Mouse (Mus musculus): Measurements from ENCODE around the gene Arl6. TPM values are rescaled to one million over a fixed set of nuclear protein-coding genes. Genes with fewer than 3 reads are reported as not detected.

Gene Arl6
- polyA plus RNA-seq, 1 experiment from 2014 or later = 42.8 TPM

DNA sequence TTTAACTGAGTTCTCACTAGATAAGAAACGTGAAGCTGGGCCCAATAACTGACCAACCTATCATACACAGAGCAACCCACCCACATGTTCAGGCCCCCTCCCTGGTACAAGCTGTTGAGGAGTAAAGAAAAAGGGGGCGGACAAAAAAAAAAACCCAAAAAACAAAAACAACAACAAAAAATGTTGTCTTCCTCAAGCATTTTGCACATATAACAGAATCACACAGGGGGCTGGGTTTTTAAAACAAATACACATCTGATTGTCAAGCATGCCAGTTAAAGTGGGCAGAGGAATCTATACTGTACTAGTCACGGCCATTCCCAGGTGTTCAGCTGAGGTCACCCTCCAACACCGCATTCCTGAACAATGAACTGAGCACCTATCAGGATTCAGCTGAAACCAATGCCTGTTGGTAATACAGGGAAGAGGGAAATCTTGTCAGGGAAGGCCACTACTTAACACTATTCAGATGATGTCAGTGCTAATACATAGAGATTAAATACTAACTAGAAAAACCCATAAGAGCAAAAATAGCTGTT is 53.4 kb downstream of the Arl6 start:
- H3K9ac ChIP-seq = no peak overlapping the region
- H3K27ac ChIP-seq = no peak overlapping the region
- H3K27me3 ChIP-seq = no peaks in the 10 kb centered on the region
- no peaks in the 10 kb centered on the region for H3K36me3 ChIP-seq
- H3K4me2 ChIP-seq (replicated peaks) = no peak overlapping the region
- no peak for ATAC-seq (ENCODE audit: low FRiP score)
- 0 out of 2 replicates have a peak, but pooled peaks cover 7% of the 10 kb centered on the region for H3K4me1 ChIP-seq
- no peaks in the 10 kb centered on the region for H3K9me3 ChIP-seq (replicated peaks)
- 86% methylated on average over 4 of the region's 4 CpGs for WGBS
- H3K4me3 ChIP-seq = no peak overlapping the region

DNA sequence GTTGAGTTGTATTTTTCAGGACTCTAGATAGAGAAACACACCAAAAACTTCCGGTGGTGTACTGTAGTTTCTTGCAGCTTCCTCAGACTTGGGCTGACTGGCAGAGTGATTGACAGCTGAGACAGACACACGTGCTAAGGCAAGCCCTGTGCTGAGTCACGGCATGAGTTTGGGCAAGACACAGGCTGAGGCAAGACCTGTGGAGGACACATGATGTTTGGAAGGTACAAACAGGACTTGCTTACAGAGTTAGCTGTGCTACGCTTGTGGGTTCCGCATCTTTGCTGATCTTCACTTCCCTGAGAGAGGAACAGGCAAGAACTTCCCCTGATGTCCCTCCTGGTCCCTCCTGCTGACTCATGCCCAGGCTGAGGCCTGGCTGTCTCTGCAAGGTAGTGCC is 55.7 kb downstream of the Arl6 start:
- no peaks in the 10 kb centered on the region for H3K27me3 ChIP-seq
- WGBS = 86% methylated on average over 5 of the region's 5 CpGs
- no peak overlapping the region for H3K4me3 ChIP-seq
- 0 out of 2 replicates have a peak, but pooled peaks cover 7% of the 10 kb centered on the region for H3K4me1 ChIP-seq
- H3K9me3 ChIP-seq (replicated peaks) = no peaks in the 10 kb centered on the region
- H3K4me2 ChIP-seq (replicated peaks) = no peak overlapping the region
- H3K27ac ChIP-seq = no peak overlapping the region
- no peaks in the 10 kb centered on the region for H3K36me3 ChIP-seq
- H3K9ac ChIP-seq = no peak overlapping the region
- no peak for ATAC-seq (ENCODE audit: low FRiP score)

DNA sequence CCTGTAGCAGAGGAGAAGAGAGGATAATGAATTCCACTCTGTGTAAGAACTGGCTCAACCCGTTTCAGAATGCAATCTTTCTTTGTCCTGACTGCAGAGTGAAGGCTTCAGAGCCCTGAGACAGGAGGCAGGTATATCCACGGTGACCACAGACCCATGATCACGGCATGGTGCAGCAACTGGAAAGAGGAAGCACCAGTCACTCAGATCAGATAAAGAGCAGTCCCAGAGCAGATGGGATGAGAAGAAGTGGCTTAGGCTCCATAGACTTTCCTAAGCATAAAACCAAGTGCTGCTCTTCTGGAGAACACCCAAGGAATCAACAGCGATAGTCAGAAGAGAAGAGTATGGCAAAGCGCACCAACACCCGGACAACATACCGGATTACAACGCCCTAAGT is 60.0 kb downstream of the Arl6 start:
- no peak for ATAC-seq (ENCODE audit: low FRiP score)
- Histone ChIP-seq H3K9me3 (replicated peaks) (no peaks in the 10 kb centered on the region), H3K4me3 (no peak overlapping the region), H3K9ac (no peak overlapping the region), H3K4me1 (no peaks in the 10 kb centered on the region), H3K27me3 (no peaks in the 10 kb centered on the region), H3K27ac (no peak overlapping the region), H3K36me3 (no peaks in the 10 kb centered on the region), H3K4me2 (replicated peaks) (no peak overlapping the region)
- WGBS = 90% methylated on average over 8 of the region's 8 CpGs

DNA sequence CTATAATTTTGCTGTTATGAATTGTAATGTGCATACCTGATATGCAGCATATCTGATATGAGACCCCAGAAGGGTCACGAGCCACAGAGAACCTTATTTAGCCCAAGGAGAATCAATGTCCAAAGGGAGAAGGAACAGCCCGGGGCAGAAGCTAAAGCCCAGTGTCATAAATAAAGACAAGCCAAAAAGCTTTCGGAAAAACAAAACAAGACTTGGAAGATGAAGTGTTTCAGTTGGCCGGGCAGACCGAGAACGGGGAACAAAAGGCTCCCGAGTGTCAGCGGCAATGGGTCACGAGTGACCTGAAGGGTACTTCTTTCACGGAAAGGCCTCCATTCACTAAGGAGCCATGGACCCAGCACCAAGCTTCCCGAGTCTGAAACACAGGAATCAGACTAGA is 65.2 kb downstream of the Arl6 start:
- no peak overlapping the region for H3K9ac ChIP-seq
- no peaks in the 10 kb centered on the region for H3K9me3 ChIP-seq (replicated peaks)
- H3K36me3 ChIP-seq = no peaks in the 10 kb centered on the region
- 0 out of 2 replicates have a peak, but pooled peaks cover 2% of the 10 kb centered on the region for H3K4me1 ChIP-seq
- no peaks in the 10 kb centered on the region for H3K27me3 ChIP-seq
- no peak for ATAC-seq (ENCODE audit: low FRiP score)
- H3K27ac ChIP-seq = no peak overlapping the region
- 73% methylated on average over 11 of the region's 11 CpGs for WGBS
- H3K4me3 ChIP-seq = no peak overlapping the region
- no peak overlapping the region for H3K4me2 ChIP-seq (replicated peaks)

DNA sequence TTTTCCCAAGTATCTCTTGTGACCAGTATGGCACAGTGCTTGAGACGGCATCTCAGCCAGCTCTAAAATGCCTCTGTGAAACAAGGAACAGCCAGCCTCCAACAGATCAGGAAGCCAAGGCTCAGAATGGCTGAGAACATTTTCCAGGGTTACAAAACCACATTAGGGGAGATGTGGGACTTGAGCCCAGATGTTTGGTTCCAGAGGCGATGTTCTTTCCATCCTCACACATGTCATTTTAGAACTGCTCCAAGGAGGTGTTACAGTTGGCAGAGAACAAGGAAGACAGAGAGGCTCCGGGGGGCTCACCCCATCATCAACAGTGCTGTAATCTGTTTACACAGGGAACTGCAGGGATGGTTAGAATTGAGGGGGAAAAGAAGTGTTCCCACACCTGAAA is 66.5 kb downstream of the Arl6 start:
- Histone ChIP-seq H3K9me3 (replicated peaks) (no peaks in the 10 kb centered on the region), H3K9ac (no peak overlapping the region), H3K4me3 (no peak overlapping the region), H3K36me3 (no peaks in the 10 kb centered on the region), H3K27me3 (no peaks in the 10 kb centered on the region), H3K27ac (no peak overlapping the region), H3K4me1 (0 out of 2 replicates have a peak, but pooled peaks cover 2% of the 10 kb centered on the region), H3K4me2 (replicated peaks) (no peak overlapping the region)
- WGBS = 86% methylated on average over 3 of the region's 3 CpGs
- ATAC-seq (ENCODE audit: low FRiP score) = no peak

DNA sequence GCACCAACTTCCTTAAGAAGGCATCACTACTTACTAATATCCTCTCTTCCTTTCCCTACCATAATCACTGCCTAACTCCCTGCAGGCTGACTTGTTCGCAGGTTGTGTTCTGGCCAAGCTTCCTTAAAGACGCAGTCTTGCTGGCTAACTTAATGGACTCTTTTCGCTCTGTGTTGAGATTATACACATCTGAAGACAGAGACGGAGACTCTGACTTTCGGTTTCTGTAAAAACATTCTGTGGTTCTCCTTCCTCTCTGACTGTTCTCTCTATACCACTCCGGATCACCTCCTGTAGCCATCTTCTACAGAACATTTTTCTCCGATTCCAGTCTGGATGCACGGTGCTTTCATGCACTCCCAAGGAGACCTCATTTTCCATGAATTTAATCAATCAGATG is 68.4 kb downstream of the Arl6 start:
- Histone ChIP-seq H3K36me3 (no peaks in the 10 kb centered on the region), H3K27me3 (no peaks in the 10 kb centered on the region), H3K27ac (no peak overlapping the region), H3K4me3 (no peak overlapping the region), H3K4me1 (0 out of 2 replicates have a peak, but pooled peaks cover 2% of the 10 kb centered on the region), H3K9me3 (replicated peaks) (no peaks in the 10 kb centered on the region), H3K4me2 (replicated peaks) (no peak overlapping the region), H3K9ac (no peak overlapping the region)
- ATAC-seq (ENCODE audit: low FRiP score) = no peak
- 95% methylated on average over 8 of the region's 8 CpGs for WGBS

DNA sequence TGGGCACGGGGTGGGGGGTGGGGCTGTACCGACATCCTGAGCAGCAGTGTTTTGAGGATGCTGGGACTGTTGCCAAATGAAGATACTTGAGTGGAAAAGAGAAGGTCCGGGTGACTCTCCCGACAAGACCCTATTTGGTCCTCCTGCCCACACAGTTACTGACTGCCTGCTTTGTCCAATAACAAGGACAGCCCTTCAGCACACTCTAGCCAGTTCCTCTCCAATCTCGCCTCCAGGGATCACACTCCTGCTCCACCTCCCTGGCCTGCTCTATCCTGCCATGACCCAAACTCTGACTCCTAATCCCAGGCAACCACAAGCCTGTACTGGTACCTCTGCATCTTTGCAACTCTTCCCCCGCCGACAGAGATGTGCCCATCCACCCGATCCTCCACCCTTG is 69.4 kb downstream of the Arl6 start:
- Histone ChIP-seq H3K9ac (no peak overlapping the region), H3K27me3 (no peaks in the 10 kb centered on the region), H3K9me3 (replicated peaks) (no peaks in the 10 kb centered on the region), H3K36me3 (no peaks in the 10 kb centered on the region), H3K4me1 (0 out of 2 replicates have a peak, but pooled peaks cover 2% of the 10 kb centered on the region), H3K4me2 (replicated peaks) (no peak overlapping the region), H3K4me3 (no peak overlapping the region), H3K27ac (no peak overlapping the region)
- ATAC-seq (ENCODE audit: low FRiP score) = no peak
- 79% methylated on average over 8 of the region's 8 CpGs for WGBS

DNA sequence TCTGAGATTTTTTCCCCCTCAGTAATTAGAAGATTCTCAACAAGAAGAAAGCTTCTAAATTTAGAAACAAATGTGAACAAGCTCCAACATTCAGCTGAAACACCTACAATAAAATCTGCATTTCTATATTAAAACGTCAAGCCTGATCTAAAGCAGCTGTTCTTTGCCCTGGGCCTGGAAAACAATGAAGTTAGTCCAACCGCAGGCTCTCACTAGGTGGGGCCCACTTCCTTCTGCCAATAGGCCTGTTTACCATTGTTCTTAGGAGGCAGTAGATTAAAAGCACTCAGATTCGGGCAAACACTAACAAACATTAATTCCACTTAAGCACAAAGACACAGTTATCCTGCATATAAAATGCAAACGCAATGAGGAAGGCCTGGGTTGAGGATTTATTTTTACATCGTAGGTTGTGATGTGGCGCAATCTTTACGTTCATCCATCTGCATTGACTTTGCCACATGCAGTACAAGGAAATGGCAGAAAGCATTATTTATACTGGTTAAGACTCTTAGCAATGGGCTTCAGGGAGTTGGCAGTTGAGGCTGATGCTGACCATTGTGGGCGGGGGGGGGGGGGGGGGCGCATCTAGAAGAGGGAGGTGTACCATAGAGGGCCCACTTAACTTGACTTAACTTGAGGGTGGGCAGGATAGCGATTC is 71.3 kb downstream of the Arl6 start:
- H3K27me3 ChIP-seq = no peaks in the 10 kb centered on the region
- no peak for ATAC-seq (ENCODE audit: low FRiP score)
- no peak overlapping the region for H3K4me2 ChIP-seq (replicated peaks)
- H3K4me1 ChIP-seq = 0 out of 2 replicates have a peak, but pooled peaks cover 2% of the 10 kb centered on the region
- H3K4me3 ChIP-seq = no peak overlapping the region
- H3K9me3 ChIP-seq (replicated peaks) = no peaks in the 10 kb centered on the region
- H3K9ac ChIP-seq = no peak overlapping the region
- H3K27ac ChIP-seq = no peak overlapping the region
- H3K36me3 ChIP-seq = no peaks in the 10 kb centered on the region
- 74% methylated on average over 9 of the region's 10 CpGs for WGBS

DNA sequence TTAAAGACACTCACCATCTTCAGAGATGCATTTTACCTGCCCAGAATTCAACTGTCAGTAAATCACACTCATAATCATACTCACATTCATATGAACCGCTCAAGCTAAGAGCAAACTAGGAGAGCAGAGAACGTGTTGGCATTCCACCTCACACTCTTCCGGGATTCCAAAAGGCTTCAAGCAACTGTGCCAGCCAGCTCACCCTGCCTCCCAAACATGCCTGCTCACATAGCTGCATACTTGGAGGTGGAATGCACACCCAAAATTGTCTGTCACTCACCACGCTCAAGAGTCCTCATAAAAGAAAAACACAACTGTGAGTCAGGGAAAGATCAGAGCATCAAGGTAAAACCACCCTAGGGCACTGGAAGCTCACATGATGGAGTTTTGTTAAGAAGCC is 72.8 kb downstream of the Arl6 start:
- no peaks in the 10 kb centered on the region for H3K36me3 ChIP-seq
- no peaks in the 10 kb centered on the region for H3K27me3 ChIP-seq
- 81% methylated on average over 4 of the region's 4 CpGs for WGBS
- H3K27ac ChIP-seq = no peak overlapping the region
- H3K4me1 ChIP-seq = 0 out of 2 replicates have a peak, but pooled peaks cover 2% of the 10 kb centered on the region
- no peak for ATAC-seq (ENCODE audit: low FRiP score)
- H3K4me2 ChIP-seq (replicated peaks) = no peak overlapping the region
- no peak overlapping the region for H3K9ac ChIP-seq
- no peaks in the 10 kb centered on the region for H3K9me3 ChIP-seq (replicated peaks)
- H3K4me3 ChIP-seq = no peak overlapping the region

DNA sequence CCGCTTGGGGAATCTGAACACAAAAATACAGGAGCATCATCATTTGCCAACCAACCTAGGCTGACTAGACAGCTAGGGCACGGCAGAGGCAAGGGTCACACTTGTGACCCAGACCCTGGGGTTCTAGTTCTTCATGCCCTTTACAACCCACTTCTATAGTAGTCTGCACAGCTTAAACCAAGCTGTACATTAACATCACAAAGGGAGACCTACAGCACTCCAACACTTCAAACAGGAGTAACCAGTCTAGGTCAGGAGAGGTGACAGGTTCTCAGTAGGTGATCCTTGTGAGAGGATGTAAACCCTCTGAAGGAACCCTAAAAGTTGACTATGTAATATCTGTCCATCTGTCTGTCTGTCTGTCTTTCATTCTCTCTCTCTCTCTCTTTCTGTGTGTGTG is 73.6 kb downstream of the Arl6 start:
- no peak for ATAC-seq (ENCODE audit: low FRiP score)
- no peak overlapping the region for H3K4me3 ChIP-seq
- H3K27me3 ChIP-seq = no peaks in the 10 kb centered on the region
- H3K4me2 ChIP-seq (replicated peaks) = no peak overlapping the region
- H3K36me3 ChIP-seq = no peaks in the 10 kb centered on the region
- 0 out of 2 replicates have a peak, but pooled peaks cover 2% of the 10 kb centered on the region for H3K4me1 ChIP-seq
- no peaks in the 10 kb centered on the region for H3K9me3 ChIP-seq (replicated peaks)
- H3K9ac ChIP-seq = no peak overlapping the region
- 54% methylated on average over 2 of the region's 2 CpGs for WGBS
- H3K27ac ChIP-seq = no peak overlapping the region

DNA sequence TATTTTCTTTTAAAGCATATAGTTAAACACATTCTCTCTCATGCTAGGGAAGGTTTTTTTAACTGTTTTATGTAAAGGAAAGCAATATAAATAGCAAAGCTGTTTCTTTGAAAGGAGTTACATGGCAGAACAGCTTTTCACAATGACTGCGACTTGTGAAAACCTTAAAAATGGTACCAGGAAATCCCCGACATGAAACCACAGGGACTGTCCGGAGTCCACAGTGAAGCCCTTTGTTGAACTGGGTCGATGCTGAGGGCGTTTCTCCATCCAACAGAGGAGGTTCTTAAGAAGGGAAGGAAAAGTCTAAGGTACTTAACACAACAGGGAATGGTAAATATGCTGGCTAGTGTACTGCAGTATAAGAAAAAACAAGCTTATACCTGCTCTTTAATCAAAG is 75.2 kb downstream of the Arl6 start:
- H3K27ac ChIP-seq = no peak overlapping the region
- no peaks in the 10 kb centered on the region for H3K9me3 ChIP-seq (replicated peaks)
- 73% methylated on average over 5 of the region's 5 CpGs for whole genome bisulfite sequencing
- H3K36me3 ChIP-seq = no peaks in the 10 kb centered on the region
- H3K27me3 ChIP-seq = no peaks in the 10 kb centered on the region
- no peak for ATAC-seq (ENCODE audit: low FRiP score)
- no peak overlapping the region for H3K4me3 ChIP-seq
- H3K9ac ChIP-seq = no peak overlapping the region
- no peaks in the 10 kb centered on the region for H3K4me1 ChIP-seq
- no peak overlapping the region for H3K4me2 ChIP-seq (replicated peaks)
